Mouse (Mus musculus): ENCODE measurements around the gene Fgl2. TPM values are rescaled to one million over a fixed set of nuclear protein-coding genes. Genes with fewer than 3 reads are reported as not detected.

Gene Fgl2
- total RNA-seq, 2 experiments from 2014 or later, result 5.1 to 6.3 TPM

- DNase-seq (ENCODE audit: low spot score in 2 of 2), result no peak
Measured at GRCm38 (mm10) chr5:21383392-21384251, 11.2 kb downstream of the Fgl2 start.

GRCm38 (mm10) chr5:21384252-21384960, 12.0 kb downstream of the Fgl2 start:
- DNase-seq (ENCODE audit: low spot score in 2 of 2), result no peak

DNA sequence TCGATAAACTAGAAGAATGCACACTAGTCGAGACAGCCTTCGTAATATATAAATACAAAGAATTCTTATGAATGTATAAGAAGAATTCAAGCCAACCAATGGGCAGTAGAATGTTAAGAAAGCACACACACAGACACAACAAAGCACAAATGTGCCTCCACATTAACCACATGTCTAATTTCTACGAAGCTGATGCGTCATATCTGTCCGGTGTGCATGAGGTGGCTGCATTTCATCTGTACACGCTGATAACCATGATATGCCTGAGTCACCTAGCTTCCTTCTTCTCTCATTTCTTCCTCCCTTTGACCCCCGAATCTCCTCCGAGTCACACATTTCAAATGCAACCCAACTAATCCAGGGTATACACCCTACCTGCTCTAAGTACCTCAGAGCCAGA, 12.5 kb downstream of the Fgl2 start:
- DNase-seq (ENCODE audit: low spot score in 2 of 2), result no peak

DNA sequence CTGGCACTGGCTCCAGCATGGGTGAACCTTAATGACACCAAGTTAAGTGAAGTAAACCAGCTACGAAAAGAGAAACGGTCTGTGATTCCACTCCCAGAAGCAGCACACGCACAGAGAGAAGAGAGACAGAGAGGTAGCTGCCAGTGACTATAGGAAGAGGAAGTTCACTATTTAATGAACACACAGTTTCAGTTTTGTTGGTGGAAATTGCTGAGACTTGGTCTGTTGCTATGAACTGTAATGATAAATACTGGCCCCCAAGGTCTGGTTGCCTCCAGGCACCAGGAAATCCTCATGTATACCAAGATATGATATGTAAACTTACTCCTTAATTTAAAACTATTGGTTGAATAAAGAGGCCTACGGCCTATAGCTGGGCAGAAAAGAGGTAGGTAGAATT, 14.0 kb downstream of the Fgl2 start:
- DNase-seq (ENCODE audit: low spot score in 2 of 2), result no peak

GRCm38 (mm10) chr5:21387340-21387739, 14.9 kb downstream of the Fgl2 start:
- DNase-seq (ENCODE audit: low spot score in 2 of 2), result no peak

- DNase-seq (ENCODE audit: low spot score in 2 of 2), result no peak
Measured at GRCm38 (mm10) chr5:21388855-21389254, 16.4 kb downstream of the Fgl2 start.

DNA sequence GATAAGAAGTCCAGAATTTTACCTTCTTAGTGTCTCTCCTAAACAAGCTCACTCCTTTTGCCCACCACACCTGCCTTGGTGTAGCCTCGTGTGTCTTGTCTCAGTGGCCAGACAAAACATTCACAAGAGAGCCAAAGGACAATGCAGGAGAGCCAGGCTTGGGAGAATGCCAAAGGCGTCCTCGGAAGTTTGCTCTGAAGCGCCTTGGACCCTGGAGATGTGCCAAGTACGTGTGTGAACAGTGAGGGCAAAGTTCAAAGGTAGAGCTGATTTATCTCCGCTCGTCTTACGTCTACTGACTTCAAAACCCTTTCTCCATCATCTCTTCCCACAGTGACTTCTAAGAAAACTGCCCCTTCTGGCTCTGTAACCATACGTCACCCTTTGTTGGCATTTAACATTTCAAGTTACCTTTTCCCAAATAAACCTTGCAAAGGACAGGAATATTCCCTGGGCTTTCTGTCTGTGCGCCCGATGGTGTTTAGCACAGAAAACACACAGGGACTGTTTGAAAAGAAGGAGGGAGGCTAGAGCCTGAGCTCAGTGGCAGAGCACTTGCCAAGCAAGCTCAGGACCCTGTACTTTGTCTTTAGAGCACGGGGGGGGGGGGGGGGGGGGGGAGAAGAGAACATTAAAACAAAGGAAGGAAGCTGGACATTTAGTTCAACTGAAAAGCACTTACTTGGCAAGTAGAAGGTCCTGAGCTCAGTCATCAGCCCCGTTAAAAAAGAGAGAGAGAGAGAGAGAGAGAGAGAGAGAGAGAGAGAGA, 19.4 kb downstream of the Fgl2 start:
- DNase-seq (ENCODE audit: low spot score in 2 of 2), result no peak

DNA sequence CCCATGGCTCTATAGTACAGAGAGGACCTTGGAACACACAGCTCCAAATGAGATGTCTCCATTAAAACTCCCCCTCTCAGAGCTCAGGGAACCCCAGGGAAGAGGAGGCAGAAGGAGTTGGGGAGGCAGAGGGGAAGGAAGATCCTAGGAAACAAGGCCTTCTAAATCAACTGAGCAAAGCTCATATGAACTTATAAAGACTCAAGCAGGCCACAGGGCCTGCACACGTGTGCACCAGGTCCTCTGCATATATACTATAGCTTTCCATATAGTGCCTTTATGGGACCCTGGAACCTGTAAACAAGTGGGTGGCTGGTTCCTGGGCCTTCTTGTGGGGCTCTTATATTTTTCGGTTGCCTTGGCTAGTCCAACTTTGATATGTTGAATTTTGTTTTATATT, 22.1 kb downstream of the Fgl2 start:
- DNase-seq (ENCODE audit: low spot score in 2 of 2), result no peak

- no peak for DNase-seq (ENCODE audit: low spot score in 2 of 2)
Measured at GRCm38 (mm10) chr5:21395205-21395840, 22.9 kb downstream of the Fgl2 start.

GRCm38 (mm10) chr5:21411261-21411666, 38.8 kb downstream of the Fgl2 start:
- DNase-seq (ENCODE audit: low spot score in 2 of 2), result no peak

- no peak for DNase-seq (ENCODE audit: low spot score in 2 of 2)
Measured at GRCm38 (mm10) chr5:21412056-21412455, 39.6 kb downstream of the Fgl2 start.

DNA sequence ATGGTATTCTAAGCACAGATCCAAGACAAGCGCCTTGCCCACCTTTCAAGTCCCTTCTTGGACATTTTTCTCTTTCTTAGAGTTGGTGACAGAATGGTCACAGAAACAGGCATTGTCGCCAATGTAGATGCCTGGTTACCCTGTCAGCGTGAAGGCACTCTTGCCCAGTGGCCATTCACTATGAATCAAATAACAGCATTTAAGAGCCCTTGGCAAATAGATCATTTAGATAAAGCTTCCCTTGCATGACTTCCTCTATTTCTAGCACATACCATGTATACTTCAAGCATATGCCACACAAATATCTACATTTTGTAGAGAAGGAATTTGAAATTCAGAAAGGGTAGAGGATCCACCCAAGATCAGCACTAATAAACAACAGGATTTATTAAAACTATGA, 40.9 kb downstream of the Fgl2 start:
- no peak for DNase-seq (ENCODE audit: low spot score in 2 of 2)

- no peak for DNase-seq (ENCODE audit: low spot score in 2 of 2)
Measured at GRCm38 (mm10) chr5:21414116-21414820, 41.8 kb downstream of the Fgl2 start.

DNA sequence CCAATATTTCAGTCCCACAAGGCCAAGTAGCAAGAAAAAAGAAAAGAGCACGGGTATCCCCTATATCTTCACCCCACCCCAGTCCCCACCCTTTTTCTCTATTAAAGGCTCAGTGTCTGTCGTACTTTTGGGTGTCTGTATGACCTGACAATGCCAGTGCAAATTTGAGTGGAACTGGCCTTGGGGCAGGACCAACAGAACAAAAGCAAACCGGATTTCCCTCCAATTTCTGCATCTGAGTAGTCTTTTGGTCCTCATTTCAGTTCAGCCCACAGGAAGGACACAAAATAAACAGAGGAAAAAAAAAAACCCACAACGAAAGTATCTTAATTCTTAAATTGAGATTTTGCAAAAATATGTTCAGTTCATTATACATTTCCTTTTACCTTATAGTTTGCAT, 46.2 kb downstream of the Fgl2 start:
- no peak for DNase-seq (ENCODE audit: low spot score in 2 of 2)

- no peak for DNase-seq (ENCODE audit: low spot score in 2 of 2)
Measured at GRCm38 (mm10) chr5:21420609-21421008, 48.2 kb downstream of the Fgl2 start.

DNA sequence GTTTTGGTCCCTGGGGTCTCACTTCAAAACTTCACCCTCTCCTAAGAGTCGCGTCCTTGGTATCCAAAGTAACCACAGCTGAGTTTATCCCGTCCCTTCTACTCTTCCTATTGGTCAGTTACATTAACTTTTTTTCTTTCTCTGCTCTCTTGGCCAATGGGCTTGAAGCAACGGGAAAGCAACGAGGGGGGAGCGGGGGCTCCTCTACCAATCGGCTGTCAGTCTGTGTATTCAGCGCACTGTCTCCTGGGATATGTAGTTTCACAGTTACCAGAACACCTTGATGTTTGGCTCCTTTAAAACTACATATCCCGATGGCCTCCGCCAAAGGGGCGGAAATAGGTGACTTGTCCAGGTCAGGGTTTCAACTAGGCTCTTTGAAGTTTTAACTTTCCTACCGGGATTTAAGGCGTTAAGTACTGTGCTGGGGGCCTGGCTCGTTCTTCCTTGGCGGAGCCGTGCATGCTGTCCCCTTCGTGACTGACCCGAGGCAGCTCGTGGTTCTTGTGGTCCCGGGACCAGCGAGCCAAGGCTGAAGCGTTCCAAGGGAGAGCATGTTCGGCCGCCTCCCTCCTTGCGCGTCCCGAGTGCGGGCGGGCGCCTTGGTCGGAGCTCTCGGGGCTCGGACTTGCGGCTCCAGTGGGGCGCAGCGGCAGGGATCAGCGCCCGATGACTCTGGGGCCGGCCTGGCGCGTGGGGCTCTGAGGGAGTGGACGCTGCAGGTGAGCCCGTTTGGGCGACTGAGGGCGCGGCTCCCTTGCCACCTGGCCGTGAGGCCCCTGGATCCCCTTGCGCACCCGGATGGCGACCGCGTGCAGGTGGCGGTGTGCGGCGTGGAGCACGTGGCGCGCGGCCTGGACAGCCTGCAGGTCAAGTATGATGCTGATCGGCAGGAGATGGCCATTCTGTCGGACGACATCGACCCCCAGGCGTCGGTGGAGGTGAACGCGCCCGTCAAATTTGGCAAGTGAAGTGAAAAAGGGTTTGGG, 52.5 kb downstream of the Fgl2 start, which contains the start of the genes Ccdc146 and Fam185a:
Ccdc146 (minus strand) TSS at position 64 of the 989 bp plus-strand sequence.
Fam185a (plus strand) TSS at position 345 of the 989 bp plus-strand sequence.
- peak; percentile 64 to 93 for DNase-seq (ENCODE audit: low spot score in 2 of 2)

DNA sequence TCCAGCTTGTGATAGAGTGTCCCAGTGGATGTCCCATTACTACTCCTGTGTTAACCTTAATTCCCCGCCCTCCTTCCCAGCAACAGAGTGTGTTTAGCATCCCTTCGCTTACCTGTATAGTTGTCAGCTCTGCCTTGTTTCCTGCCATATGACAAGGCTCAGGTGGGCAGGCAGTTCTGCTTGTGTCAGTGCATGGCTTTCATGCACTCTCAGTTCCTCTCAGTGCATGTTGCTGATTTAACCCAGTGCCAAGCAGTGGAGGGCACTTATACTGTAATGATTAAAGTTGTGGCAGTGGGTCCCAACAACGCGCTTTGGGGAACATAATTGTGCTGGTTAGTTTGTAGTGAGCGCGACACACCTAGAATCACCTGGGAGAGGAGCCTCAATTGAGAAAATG, 54.2 kb downstream of the Fgl2 start:
- no peak for DNase-seq (ENCODE audit: low spot score in 2 of 2)

Data from gastrocnemius, postnatal 4 days (tissue).